In genomic region chr9:122177256-122178220, GRCm38 (mm10) we compare ENCODE assay signal across 10 mouse cellular contexts.
DNase-seq lines count a peak whose midpoint lies in the region; ATAC-seq and TF ChIP-seq lines count a peak whose summit lies in the region.
"Had no signal": no experiment of that assay in that cellular context is flagged by ENCODE, and none has a peak within 500 bp of the region (broad histone marks: within the 10 kb centered on the region; RNA-seq: fewer than 3 reads in every experiment).

No protein-coding gene starts in this region.

- TF ChIP-seq EP300 in lung, postnatal 0 days (IDR thresholded peaks at IDR 0.05): no peak

- no peaks in the 10 kb centered on the region for H3K27me3 ChIP-seq in lung, postnatal 0 days (replicated peaks; ENCODE audit: insufficient read depth, low read length)
- no peaks in the 10 kb centered on the region for H3K27me3 ChIP-seq in kidney, embryonic 16.5 days (ENCODE audit: insufficient read depth, low read length)
- H3K27me3 ChIP-seq: limb, embryonic 12.5 days had no signal

- no peak overlapping the region for H3K9ac ChIP-seq in lung, postnatal 0 days (replicated peaks; ENCODE audit: low read depth)
- no peak overlapping the region for H3K9ac ChIP-seq in kidney, embryonic 16.5 days (replicated peaks; ENCODE audit: low read length)
- H3K9ac ChIP-seq: limb, embryonic 12.5 days had no signal

- no peak for TF ChIP-seq CTCF in lung, postnatal 0 days (IDR thresholded peaks at IDR 0.05)

- no peaks in the 10 kb centered on the region; the same call in 1 of the 2 replicates for H3K4me1 ChIP-seq in lung, postnatal 0 days (ENCODE audit: insufficient read depth, low read depth, low read length)
- H3K4me1 ChIP-seq in kidney, embryonic 16.5 days (ENCODE audit: insufficient read depth, low read length): peaks cover 36% of the 10 kb centered on the region

- H3K9me3 ChIP-seq in lung, postnatal 0 days (ENCODE audit: low read length): no peaks in the 10 kb centered on the region
- no peaks in the 10 kb centered on the region for H3K9me3 ChIP-seq in kidney, embryonic 16.5 days (ENCODE audit: low read length)
- H3K9me3 ChIP-seq: limb, embryonic 12.5 days had no signal

- DNase-seq in gastrocnemius, adult 18-20 months (ENCODE audit: low spot score): peak; percentile 48
- DNase-seq in gastrocnemius, postnatal 36 days: no peak
- peak; percentile 38 for DNase-seq in lung, postnatal 36 days
- no peak for DNase-seq in lung, postnatal 0 days (ENCODE audit: low spot score)
- no peak for DNase-seq in layer of hippocampus, postnatal 36 days
- no peak for DNase-seq in left cerebral cortex, postnatal 25 days (ENCODE audit: low spot score in 2 of 2)
- DNase-seq in cerebellum, postnatal 4 days (ENCODE audit: low spot score in 2 of 2): no peak
- DNase-seq: lung, postnatal 4 days had no signal

- H3K36me3 ChIP-seq in lung, postnatal 0 days (ENCODE audit: insufficient read depth, low read length): no peaks in the 10 kb centered on the region
- no peaks in the 10 kb centered on the region for H3K36me3 ChIP-seq in kidney, embryonic 16.5 days (ENCODE audit: insufficient read depth, low read length)

- no peak for ATAC-seq in lung, postnatal 0 days
- no peak for ATAC-seq in kidney, embryonic 16.5 days (ENCODE audit: low FRiP score, low TSS enrichment)

- H3K4me3 ChIP-seq in lung, postnatal 0 days (ENCODE audit: low read depth, low read length): no peak overlapping the region
- no peak overlapping the region for H3K4me3 ChIP-seq in kidney, embryonic 16.5 days (ENCODE audit: low read length)
- H3K4me3 ChIP-seq: limb, embryonic 12.5 days had no signal

- no peak overlapping the region for H3K27ac ChIP-seq in lung, postnatal 0 days (ENCODE audit: low read length)
- peak overlapping the region; percentile 23; the same call in 1 of the 2 replicates for H3K27ac ChIP-seq in kidney, embryonic 16.5 days (ENCODE audit: low read length)
- H3K27ac ChIP-seq: limb, embryonic 12.5 days had no signal

- intact Hi-C loops in gastrocnemius, postnatal 36 days (cut with DNase I): no loop called here
- intact Hi-C loops in left cerebral cortex, postnatal 25 days (cut with DNase I): no loop called here

- H3K4me2 ChIP-seq in lung, postnatal 0 days (replicated peaks; ENCODE audit: low read depth, low read length): no peak overlapping the region
- H3K4me2 ChIP-seq in kidney, embryonic 16.5 days (replicated peaks; ENCODE audit: low read depth, low read length): no peak overlapping the region
- H3K4me2 ChIP-seq: limb, embryonic 12.5 days had no signal

- WGBS in lung, postnatal 0 days: 52% methylated on average over 7 of the region's 7 CpGs
- 51% methylated on average over 7 of the region's 7 CpGs for WGBS in kidney, embryonic 16.5 days

Comparison
In these comparisons a context has a peak if more than half of its experiments do, and no peak if none do; other contexts are left out.
1. DNase-seq: peak in gastrocnemius, adult 18-20 months (single experiment) and lung, postnatal 36 days (single experiment); none in gastrocnemius, postnatal 36 days (0 of 2), lung, postnatal 0 days (single experiment), layer of hippocampus, postnatal 36 days (0 of 2), left cerebral cortex, postnatal 25 days (0 of 2) and cerebellum, postnatal 4 days (0 of 2).